Mouse (Mus musculus) bone marrow, adult 2 months (tissue): ENCODE data around the gene Gbp7.

Source experiments
- CTCF ChIP-seq: fragments of 200-500 bp; IDR thresholded peaks from 2 replicates; pipeline ENCODE4 v1.5.1; 2011; ENCODE audit warnings: low read length, control low read depth; ENCODE audit not compliant: control insufficient read depth, insufficient read depth
- POLR2A ChIP-seq: fragments of 200-500 bp; IDR thresholded peaks from 2 replicates; pipeline ENCODE4 v1.6.1; 2011; ENCODE audit warnings: low read depth, mild to moderate bottlenecking, control low read depth, low read length, borderline replicate concordance; ENCODE audit not compliant: control insufficient read depth

DNA sequence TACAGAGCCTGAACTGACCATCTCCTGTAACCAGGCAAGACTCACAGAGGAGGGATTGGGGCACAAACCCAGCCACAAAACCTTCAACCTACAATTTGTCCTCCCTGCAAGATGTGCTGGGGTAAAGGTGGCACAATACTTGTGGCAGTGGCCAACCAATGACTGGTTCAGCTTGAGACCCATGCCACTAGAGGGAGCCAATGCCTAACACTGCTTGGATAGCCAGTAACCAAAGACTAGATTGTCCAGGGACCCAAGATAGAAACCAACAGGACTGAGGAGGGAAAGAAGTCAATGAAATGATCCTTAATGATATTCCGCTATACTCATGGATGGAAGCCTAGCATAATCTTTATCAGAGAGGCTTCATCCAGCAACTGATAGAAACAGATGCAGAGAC, 39.7 kb upstream of the Gbp7 start:
- TF ChIP-seq CTCF: peak; percentile 81
- no peak for TF ChIP-seq POLR2A
